Mouse (Mus musculus) brain, embryonic 18.5 days (tissue): Measurements from ENCODE around the gene Bicd2.
A peak's percentile ranks its signal among the peaks of the same experiment; 100 is the strongest.
"Not testable (repeated sequence)": the region's sequence is repeated elsewhere in the genome, so short reads cannot be mapped to it uniquely, and the experiment has no call there.

ENCODE experiments used
- DNase-seq: peaks from one replicate; pipeline ENCODE4 v3.0.0-alpha.2; 2012; ENCODE audit warnings: low read depth, low spot score

The Bicd2 gene

DNA sequence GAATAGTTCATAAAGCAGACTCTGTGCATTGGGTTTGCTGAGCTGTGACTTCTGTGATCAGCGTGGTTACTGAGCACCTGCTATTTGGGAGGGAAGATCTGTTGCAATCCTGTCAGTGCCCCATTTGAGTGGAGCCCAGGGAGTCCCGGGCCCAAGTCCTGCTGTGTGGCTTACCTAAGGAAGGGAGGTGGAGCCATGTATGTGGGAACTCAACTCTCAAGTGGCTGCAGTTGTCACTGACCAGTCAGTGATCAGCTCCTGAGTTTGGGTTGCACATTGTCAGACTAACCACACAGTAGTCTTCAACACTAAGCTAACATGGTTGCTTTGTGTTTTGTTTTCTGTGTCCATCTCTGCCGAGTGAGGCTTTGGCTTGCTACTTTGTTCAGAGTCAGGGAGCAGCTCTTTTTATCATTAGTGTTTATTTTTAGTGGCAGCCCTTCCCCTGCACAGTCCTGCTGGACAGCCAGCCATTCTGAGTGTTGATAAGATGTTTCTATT lies 19.6 kb downstream of the Bicd2 start:
- no peak for DNase-seq

GRCm38 (mm10) chr13:49362364-49362763 lies 21.0 kb downstream of the Bicd2 start:
- no peak for DNase-seq

DNA sequence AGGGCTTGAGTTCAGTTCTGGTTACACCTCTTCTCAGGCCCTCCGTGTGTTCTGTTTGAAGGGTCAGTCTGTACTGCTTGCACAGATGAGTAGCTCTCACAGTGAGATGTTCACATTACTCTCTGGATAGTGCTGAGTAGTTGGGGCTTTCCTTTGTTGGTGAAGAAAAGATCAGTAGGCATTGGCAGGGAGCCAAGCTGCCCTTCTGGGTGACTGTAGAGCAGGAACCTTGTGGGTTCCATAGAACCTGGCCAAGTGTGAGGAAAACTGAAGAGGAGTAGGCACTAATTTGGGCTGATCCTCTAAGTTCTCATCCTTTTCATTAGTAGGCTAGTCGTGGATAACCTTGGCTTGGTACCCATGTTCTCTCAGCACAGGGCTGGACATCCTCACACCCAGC lies 21.4 kb downstream of the Bicd2 start:
- DNase-seq, result no peak

DNA sequence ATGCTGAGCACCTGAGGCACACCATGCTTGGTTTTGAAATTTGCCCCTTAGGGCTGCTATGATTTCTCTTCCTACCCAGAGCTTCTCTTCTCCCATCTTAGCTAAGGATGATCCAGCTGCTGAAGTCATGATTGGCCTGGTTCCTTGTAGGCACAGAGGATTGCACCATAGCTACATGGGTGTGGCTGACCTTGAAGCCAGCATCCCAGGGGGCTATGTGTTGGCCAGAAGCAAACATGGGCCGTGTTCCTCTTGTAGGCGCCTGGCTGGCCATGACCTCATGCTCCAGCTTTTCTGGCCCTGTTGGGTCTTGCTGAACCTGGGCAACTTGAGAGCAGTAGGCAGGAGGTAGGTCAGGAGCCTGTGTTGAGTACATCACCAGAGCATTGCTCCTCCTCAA lies 23.3 kb downstream of the Bicd2 start:
- no peak for DNase-seq

DNA sequence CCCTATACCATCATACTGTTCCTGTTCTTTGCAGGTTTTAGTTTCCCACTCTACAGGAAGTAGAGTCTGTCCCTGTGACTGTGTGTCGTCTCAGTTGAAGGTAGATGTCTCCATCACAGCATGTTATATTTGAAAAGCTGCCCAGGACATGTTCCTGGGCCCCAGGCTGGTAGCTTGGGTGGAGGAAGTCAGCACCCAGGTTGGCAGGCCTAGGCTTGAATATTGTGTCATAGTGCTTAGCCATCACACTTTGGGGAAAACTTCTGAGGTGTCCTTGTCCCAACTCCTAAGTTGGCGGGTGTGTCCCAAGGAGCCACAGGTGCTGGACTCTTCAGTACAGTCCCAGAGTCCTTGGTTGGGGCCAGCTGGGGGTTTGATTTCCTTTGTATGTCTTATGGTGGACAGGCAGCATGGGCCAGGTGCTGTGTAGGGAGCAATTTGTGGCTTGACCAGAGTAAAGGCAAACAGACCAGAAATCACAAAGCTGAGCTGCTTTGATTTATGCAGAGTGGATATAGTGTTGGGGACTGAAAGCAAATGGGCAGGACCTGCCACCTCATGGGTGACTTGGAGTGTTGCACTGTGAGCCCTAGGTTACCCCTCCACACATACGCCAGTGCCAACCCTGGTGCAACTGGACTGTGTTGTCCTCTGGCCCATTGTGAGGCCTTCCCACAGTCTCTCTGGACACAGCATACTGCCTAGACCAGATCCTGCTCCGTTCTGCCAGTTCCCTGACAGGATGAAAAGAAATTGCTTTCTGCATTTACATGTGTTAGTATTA lies 26.5 kb downstream of the Bicd2 start:
- DNase-seq, result no peak

GRCm38 (mm10) chr13:49369404-49369803 lies 28.0 kb downstream of the Bicd2 start:
- no peak for DNase-seq

GRCm38 (mm10) chr13:49370216-49370615 lies 28.8 kb downstream of the Bicd2 start:
- DNase-seq, result not testable (repeated sequence)

- DNase-seq, result not testable (repeated sequence)
These were observed 29.5 kb downstream of the Bicd2 start for GRCm38 (mm10) chr13:49370916-49371315.

GRCm38 (mm10) chr13:49371428-49371899 lies 30.1 kb downstream of the Bicd2 start:
- DNase-seq, result no peak

DNA sequence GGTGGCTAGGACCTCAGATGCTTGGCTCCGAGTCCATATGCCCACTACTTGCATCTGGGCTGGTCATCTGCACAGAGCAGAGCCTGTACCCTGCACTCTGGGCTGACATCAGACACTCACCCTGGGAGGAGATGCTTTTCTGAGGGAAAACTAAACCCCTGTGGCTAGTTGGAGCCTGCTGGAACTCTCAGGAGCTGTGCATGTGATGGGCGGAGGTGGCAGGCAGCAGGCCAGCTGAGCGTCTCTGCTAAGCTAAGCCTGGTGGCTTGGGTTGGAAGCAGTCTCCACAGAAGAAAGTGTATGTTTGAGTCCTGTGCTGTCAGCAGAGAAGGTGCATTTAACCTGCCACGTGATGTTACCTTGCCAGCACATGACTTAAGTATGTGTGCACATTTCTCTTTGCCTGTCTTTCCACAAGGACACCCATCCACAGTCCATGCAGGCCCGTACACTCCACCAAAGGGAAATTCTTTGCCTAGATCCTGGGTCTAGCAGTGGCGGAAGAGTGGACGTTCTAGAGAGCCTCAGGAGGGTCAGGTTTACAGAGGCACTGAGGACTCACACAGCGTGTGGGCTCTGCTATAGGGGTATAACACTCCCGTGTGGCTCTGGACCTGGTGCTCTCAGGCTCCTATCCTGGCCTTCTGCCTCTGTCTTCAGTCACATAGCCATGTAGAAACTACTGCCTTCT lies 31.1 kb downstream of the Bicd2 start:
- no peak for DNase-seq

- DNase-seq, result no peak
These were observed 32.9 kb downstream of the Bicd2 start for GRCm38 (mm10) chr13:49374304-49374703.

DNA sequence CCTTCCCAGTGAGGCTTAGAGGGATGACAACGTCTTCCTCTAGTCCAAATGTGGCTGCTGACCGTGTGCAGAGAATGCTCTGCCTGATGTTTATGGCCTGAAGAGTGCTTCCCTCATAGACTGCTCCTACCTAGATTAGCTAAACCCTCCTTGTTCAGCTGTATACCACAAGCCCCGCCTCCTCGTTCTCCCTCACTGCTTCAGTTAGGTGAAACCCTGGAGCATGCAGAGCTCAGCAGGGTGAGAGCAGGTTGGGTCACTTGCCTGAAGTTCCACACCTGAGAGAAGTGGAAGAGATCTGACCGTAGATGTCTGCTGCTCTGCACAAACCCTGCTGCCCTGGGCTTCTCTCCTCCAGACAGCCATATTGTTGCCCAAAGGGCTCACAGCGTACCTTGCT lies 33.3 kb downstream of the Bicd2 start:
- no peak for DNase-seq

DNA sequence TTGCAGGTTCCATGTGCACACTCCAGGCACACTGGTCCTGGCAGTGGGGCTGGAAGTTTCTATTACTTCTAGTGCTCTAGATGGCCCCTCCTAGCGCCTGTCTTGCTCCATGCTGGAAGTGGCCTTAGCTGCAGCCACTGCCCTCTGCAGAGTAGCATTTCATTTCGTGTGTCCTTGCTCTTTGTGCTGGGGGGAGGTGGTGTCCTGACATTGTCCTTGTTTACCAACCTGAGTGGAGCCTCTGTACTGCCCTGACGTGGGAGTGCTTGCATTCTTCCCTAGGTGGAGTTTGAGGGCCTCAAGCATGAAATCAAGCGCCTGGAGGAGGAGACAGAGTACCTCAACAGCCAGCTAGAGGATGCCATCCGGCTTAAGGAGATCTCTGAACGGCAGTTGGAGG lies 36.2 kb downstream of the Bicd2 start:
- DNase-seq, result no peak

DNA sequence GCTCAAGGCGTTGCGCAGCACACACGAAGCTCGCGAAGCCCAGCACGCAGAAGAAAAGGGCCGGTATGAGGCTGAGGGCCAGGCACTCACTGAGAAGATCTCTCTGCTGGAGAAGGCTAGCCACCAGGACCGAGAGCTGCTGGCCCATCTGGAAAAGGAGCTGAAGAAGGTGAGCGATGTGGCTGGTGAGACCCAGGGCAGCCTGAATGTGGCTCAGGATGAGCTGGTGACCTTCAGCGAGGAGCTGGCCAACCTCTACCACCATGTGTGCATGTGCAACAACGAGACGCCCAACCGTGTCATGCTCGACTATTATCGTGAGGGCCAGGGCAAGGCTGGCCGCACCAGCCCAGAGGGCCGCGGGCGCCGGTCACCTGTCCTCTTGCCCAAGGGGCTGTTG lies 37.9 kb downstream of the Bicd2 start:
- no peak for DNase-seq

- peak; percentile 16 for DNase-seq
These were observed 39.8 kb downstream of the Bicd2 start for GRCm38 (mm10) chr13:49381230-49381629.

DNA sequence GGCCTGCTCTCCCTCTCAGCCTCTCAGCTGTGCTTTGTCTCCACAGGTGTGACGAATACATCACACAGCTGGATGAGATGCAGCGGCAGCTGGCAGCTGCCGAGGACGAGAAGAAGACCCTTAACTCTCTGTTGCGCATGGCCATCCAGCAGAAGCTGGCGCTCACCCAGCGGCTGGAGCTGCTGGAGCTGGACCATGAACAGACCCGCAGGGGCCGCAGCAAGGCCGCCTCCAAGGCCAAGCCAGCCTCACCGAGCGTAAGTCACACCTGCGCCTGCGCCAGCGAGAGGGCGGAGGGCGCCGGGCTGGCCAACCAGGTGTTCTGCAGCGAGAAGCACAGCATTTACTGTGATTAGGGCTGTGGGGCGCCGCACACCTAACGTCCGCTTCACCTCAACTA lies 41.6 kb downstream of the Bicd2 start:
- DNase-seq, result no peak

DNA sequence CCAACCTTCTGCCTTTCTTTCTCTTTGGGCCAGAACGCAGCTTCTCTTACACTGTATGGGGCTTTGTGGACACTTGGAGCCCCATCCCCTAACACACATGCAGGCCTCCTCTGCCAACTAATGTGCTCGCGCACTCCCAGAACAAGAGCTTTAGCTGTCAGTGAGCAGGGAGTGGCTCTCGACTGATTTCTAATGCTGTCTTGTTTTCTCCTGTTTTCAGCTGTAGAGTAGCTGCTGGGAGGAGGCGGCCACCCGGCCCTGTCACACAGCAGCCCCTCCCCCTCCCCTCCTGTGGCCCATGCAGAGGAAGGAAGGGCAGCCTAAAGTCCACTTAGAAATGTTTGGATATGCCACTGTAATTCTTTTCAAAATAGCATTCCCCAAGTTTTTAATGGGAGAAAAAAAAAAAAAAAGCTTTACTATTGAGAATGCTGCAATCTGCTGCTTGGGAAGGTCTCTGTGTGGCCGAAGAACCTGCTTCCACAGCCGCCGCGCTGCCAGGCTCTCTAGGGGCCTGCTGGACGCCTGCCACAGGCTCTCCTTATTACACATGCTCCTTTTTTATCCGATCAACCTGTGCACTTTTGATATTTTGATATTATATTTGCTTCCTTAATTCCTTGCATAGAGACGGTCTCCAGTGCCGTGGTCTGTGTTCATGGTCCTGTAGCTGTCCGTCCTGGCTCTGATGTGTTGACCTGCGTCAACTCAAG lies 43.5 kb downstream of the Bicd2 start:
- DNase-seq, result no peak

- DNase-seq, result no peak
These were observed 50.0 kb downstream of the Bicd2 start for GRCm38 (mm10) chr13:49391374-49391773.

GRCm38 (mm10) chr13:49393579-49393978 lies 52.2 kb downstream of the Bicd2 start:
- DNase-seq, result no peak

DNA sequence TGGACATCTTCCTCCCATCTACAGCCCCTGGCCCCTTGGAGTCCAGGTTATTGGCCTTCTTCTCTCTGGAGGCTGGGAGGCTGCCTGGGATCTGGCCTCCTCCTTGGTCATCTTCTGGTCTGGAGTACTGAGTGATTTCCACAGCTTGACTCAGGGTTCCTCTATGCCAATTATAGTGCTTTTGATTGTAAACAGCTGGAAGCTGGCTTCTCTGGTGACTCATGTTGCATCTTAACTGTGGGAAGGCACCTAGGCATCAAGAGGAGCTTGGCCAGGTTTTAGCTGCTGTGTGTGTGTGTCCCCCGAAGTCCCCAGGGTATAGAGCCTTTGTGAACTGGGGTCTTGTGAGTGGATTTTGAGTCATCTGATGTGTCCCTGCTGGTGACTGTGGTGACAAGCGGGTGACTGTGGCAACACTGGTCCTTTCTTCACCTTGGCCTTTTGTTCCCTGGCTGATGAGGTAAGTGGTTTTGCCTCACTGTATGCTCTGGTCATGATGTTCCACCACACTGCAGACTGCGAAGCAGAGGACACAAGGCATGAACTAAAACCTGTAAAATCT lies 53.6 kb downstream of the Bicd2 start:
- no peak for DNase-seq

DNA sequence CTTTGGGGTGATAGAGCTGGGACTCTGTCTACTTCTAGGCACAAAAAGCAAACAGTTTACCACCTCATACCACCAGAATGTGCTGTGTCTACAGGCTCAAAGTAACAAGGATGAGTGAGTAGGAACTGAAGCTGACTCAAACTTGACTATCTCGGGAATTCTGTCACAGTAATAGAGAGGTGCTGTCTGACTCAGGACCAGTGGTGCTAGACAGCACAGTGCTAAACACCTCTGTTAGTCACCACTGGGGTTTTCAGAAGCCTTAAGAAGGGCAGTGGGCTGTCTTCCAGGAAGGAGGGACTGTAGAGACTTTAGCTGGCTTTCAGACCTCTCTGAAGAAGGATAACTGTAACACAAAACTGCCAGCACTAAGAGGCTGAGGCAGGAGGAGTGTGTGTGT lies 55.4 kb downstream of the Bicd2 start:
- DNase-seq, result no peak

- DNase-seq, result no peak
These were observed 56.8 kb downstream of the Bicd2 start for GRCm38 (mm10) chr13:49398191-49398590.
